Mouse (Mus musculus): ENCODE data around the gene Prr7.
"Not testable (repeated sequence)": the region's sequence is repeated elsewhere in the genome, so short reads cannot be mapped to it uniquely, and the experiment has no call there.

Prr7 gene

GRCm38 (mm10) chr13:55464027-55464884, at the start of gene Prr7:
Prr7 (plus strand) TSS chr13:55464267.
- peak; percentile 89 for DNase-seq

DNA sequence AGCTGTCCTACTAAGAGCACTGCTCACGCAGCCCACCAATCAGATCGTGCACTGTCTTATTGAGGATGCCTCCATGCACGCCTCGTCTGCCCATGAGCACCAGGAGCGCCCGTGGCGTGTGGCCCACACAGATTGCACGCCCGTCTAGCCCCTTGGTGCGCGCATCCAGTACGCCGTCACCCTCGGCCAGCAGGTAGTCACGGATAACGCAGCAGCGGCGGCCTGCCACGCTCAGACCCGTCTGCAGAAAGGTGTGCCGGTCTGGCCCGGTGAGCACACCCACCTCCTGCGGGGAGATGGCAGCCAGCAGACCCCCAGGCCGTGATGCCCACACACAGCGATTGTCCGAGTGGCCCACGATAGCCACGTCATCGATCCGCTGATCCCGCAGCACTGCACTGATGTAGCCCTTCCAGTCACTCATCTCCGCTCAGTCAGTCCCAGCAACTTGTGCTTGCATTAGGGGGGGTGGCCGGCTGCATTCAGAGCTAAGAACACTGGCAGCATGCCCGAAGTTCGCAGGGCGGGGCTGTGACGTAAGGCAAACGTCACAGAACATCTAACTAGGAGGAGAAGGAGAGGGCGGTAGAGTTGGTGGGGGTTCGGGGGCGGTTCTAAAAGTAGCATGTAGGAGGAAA, 49.2 kb upstream of the Prr7 start, which contains the start of gene Pfn3:
Pfn3 (minus strand) TSS at position 490 of the 638 bp plus-strand sequence.
- peak; percentile 82 for DNase-seq

- peak; percentile 88 for DNase-seq
These were observed 46.1 kb upstream of the Prr7 start for GRCm38 (mm10) chr13:55418004-55418403.

DNA sequence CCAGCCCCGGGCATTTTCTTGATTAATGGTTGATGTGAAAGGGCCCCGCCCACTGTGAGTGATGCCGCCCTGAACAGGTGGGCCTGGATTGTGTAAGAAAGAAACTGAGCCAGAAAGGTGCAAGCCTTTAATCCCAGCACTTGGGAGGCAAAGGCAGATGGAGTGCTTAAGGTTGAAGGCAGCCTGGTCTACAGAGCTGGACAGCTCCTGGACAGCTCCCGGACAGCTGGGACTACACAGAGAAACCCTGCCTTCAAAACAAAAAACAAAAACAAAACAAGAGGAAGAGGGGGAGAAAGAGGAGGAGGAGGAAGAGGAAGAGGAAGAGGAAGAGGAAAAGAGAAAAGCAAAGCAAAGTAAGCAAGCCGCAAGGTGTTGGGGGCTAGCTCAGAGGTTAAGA, 44.9 kb upstream of the Prr7 start:
- DNase-seq, result no peak

DNA sequence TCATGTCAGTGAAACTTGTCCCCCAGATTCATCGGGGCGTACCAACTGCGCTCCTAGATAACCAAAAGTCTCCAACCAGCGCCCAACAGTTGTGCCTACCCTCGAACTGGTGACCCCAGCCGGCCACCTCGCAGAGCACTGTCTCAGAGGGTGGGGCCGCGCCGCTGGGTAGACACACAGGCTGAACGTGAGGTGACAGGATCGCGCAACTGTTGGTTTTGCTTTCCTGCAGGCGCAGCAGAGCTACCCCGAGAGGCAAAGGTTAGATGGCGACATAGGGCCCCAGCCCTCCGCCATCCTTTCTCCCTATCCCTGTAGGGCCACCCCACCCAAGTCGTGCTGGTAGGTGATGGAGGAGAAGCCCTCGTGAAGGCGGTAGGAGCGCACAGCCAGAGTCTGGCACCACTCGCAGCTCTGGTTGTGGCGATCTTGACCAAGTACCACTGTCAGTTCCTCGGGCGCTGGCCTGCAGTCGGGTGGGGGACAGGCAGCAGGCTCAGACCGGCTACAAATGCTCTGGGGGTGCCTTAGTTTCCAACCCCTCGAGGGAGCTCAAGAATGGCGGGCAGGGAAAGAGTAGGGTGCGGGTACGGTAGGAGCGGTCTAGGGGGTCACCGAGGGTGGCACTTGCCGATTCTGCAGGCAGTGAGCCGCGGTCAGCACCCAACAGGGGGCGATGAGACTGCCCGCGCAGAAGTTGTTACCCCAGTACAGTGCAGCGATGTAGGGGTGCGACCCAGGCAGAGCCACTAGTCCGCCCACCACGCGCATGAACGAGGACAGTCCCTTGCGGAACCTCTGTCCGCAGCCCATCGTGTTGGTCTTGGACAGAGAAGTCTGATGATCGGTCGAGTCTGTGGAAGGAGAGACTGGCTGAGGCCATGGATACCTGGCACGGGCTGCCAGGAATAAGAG, 43.8 kb upstream of the Prr7 start:
- peak; percentile 24 for DNase-seq

DNA sequence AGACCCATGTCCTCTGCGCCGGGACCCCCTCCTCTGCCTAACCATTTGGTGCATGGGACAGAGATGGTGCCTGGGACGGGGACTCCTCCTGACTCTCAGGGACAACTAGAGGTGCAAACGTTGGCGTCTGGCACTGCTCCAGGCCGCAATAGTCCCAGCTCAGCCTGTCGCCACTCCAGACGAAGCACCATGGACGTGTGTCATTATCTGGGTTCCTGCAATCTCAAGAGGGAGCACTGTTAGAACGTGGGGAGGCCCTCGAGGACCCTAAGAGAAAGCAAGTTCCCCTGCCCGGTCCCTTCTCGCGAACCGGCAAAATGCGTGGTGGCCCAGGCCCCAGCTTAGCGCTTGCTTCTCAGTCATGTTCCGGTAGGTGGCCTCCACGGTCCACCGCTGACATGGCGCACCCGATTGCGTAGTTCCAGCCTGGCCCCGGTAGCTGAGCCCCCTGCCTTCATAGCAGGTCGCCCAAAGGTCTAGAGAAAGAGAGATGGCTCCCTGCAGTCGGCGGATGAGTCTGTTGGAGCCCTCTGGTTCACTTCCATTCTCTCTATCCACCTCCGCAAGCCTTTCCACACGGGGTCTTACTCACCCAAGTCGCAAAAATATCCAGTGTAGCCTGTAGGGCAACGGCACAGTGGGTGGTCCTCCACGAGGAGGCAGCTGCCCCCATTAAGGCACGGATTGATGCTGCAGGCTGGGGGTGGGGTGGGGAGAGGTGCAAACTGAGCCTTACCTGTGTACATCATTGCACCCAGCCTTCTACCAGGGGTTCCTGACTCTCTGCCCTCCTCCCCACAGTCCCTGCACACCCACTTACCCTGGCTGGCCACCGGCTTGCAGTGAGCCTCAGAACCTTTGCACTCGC, 42.9 kb upstream of the Prr7 start:
- peak; percentile 75 for DNase-seq

GRCm38 (mm10) chr13:55426613-55427012, 37.5 kb upstream of the Prr7 start, which contains the start of gene F12:
F12 (minus strand) TSS chr13:55426793.
- no peak for DNase-seq

DNA sequence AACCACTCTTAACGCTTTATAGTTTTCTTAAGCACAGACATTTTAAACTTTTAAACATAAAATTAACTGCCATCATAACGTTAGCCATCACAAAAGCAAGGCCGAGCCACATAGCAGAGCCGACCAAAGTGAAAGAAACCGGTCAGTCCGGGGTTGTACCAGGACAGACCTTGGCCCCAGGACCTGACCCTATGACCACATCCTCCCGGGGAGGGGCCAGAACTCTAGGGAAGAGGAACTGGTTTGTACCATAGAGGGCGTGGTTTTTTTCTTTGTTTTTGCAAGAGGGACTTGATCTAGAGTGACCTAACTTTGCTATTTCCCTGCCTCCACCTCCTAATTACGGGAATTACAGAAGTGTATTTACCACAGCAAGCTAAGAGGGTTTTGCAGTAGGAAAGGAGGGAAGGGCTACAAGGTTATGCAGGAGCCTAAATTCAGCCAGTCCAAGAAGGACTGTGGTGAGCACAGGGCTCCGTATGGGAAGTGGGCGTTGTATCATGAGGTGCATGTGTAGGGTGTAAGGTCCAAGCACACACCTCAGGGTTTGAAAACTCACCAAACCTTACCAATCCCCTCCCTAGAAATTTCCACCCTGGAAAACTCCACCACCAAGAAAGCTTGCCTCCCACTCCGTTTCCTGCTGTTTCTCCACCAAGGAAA, 34.7 kb upstream of the Prr7 start:
- no peak for DNase-seq

GRCm38 (mm10) chr13:55430566-55430965, 33.5 kb upstream of the Prr7 start:
- DNase-seq, result no peak

DNA sequence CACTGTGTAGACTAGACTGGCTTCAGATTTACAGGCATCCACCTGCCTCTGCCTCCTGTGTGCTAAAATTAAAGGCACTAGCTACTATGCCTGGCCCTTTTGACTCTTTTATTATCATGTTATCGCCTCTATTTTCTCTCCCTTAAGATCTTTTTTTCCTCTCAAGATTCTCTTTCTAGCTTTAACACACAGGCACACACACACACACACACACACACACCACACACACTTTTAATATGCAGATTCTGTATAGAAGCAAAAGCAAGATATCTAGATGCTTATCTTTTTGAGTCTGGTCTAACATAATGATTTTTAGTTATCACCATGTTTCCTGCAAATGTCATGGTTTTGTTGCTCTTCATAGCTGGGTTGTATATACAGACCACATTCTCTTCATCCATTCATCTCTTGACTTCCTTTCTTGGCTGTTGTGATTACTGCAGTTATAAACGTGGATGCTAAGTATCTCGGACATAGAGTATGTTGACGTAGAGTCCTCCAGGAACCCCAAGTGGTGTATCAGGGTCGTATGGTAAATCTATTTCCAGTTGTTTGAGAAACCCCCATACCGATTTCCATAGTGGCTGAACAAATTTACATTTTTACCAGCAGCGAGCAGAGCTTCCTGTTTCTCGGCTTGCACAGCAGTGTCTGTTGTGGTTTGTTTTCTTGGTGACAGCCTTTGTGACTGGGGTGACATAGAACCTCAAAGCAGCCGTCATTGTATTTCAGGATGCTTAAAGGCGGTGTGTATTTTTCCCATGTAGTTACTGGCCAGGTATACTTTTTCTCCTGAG, 32.0 kb upstream of the Prr7 start:
- no peak for DNase-seq

- DNase-seq, result not testable (repeated sequence)
These were observed 26.9 kb upstream of the Prr7 start for GRCm38 (mm10) chr13:55437111-55437629.

- no peak for DNase-seq
These were observed 20.2 kb upstream of the Prr7 start for GRCm38 (mm10) chr13:55443799-55444285.

- no peak for DNase-seq
These were observed 19.7 kb upstream of the Prr7 start for GRCm38 (mm10) chr13:55444286-55444936.

- DNase-seq, result peak; percentile 100
These were observed 19.1 kb upstream of the Prr7 start, which contains the start of gene Grk6 for GRCm38 (mm10) chr13:55444937-55445315. Grk6 (plus strand) TSS chr13:55445072.

DNA sequence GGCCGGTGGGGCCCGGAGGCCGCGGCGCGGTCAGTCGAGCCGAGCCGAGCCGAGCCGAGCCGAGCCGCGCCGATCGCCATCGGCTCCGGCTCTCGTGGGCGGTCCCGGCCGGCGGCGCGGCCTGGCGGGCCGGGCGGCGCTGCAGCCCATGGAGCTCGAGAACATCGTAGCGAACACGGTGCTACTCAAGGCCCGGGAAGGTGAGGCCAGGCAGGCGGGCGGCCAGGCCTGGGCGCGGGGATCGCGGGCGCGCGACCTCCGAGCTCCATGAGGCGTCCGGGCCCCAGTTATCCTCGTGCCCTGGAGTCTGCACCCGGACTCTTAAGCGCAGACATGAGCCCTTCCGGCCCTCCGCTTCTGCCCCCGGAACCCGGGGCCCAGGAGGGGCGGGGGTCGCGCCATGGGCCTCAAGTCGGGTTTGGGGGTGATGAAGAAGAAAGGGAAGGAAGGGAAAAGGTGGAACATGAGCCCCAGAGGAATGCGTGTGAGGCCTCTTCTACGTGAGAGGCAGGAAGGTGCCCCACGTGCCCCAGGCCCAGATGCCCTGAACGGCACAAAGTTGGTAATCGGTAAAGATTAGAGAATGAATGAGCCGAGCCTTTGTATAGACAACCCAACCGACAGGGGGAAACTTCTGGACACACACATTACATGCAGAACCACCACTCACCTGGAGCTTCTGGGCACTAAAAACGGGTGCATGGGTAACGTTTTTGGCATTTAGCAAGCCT, 18.5 kb upstream of the Prr7 start:
- DNase-seq, result peak; percentile 72

- no peak for DNase-seq
These were observed 17.5 kb upstream of the Prr7 start for GRCm38 (mm10) chr13:55446483-55447105.

GRCm38 (mm10) chr13:55447543-55447943, 16.5 kb upstream of the Prr7 start:
- DNase-seq, result no peak

- no peak for DNase-seq
These were observed 15.9 kb upstream of the Prr7 start for GRCm38 (mm10) chr13:55448131-55448530.
